ENCODE assay signal across 10 mouse cellular contexts in the genomic region with DNA sequence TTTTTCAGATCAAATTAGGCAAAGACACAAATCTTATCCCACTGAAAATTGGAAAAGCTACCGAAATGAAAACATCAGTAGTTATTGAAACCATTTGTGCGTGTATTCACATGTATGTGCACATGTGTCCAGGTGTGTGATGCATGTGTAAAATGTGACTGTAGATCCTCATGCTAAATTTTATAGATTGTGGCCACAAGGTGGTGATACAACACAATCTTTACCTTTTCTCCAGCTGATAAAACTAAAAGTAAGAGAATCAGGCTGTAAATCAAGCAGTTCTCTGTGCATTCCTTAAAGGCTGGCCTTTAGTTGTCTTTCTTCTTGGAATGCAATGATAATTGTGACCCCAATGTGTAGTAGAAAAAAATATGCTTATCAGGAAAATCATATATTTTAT. TPM values are rescaled to one million over a fixed set of nuclear protein-coding genes. Genes with fewer than 3 reads are reported as not detected.
DNase-seq lines count a peak whose midpoint lies in the region; TF ChIP-seq lines count a peak whose summit lies in the region.
"Had no signal": no experiment of that assay in that cellular context is flagged by ENCODE, and none has a peak within 500 bp of the region (broad histone marks: within the 10 kb centered on the region; RNA-seq: fewer than 3 reads in every experiment).

No protein-coding gene starts in this region.

- no peak overlapping the region for H3K4me3 ChIP-seq in gastrocnemius, adult 2 months
- H3K4me3 ChIP-seq in lung, adult 2 months (replicated peaks; ENCODE audit: extremely low read depth, low read depth, low read length): no peak overlapping the region
- H3K4me3 ChIP-seq: heart, embryonic 15.5 days; megakaryocyte, embryonic 14.5 days had no signal

- intact Hi-C loops in gastrocnemius, adult 2 months (cut with DNase I): loop anchor here (1.0 to 10.0 kb wide), 4 partner anchors 61 to 689 kb away; no protein-coding TSS in a partner anchor

- peak; percentile 70 for TF ChIP-seq CTCF in gastrocnemius, adult 2 months (IDR thresholded peaks at IDR 0.05)
- peak; percentile 8; the same call in 1 of the 2 replicates for TF ChIP-seq CTCF in lung, adult 2 months (IDR thresholded peaks at IDR 0.05; ENCODE audit: insufficient read depth, low read length)

- 43% methylated on average over 2 of the region's 2 CpGs for WGBS in lung, adult 2 months

- no peak overlapping the region for H3K27ac ChIP-seq in gastrocnemius, adult 2 months
- H3K27ac ChIP-seq: heart, embryonic 15.5 days had no signal

- DNase-seq in gastrocnemius, adult 2 months: no peak
- DNase-seq in gastrocnemius, postnatal 10 days: no peak
- no peak for DNase-seq in lung, adult 2 months
- no peak for DNase-seq in lung, postnatal 4 days
- DNase-seq in embryo, embryonic 10 days (ENCODE audit: low spot score): peak; percentile 66
- peak; percentile 15 for DNase-seq in retina, adult 2 months (ENCODE audit: low read depth, low spot score)
- no peak for DNase-seq in B cell, adult 2 months
- DNase-seq in spleen, postnatal 4 days (ENCODE audit: low spot score in 2 of 2): no peak

- no peaks in the 10 kb centered on the region for H3K4me1 ChIP-seq in lung, adult 2 months (ENCODE audit: control insufficient read depth, insufficient read depth, low read length)
- H3K4me1 ChIP-seq: heart, embryonic 15.5 days; megakaryocyte, embryonic 14.5 days had no signal

- no peak for TF ChIP-seq POLR2A in lung, adult 2 months (IDR thresholded peaks at IDR 0.05; ENCODE audit: borderline replicate concordance, extremely low read depth, low read depth, low read length)

RNA-seq across cellular contexts. Expression of a gene that starts 34.0 kb away (rescaled TPM):
- total RNA-seq in gastrocnemius, adult 2 months (2021): not detected
- total RNA-seq in gastrocnemius, postnatal 10 days (2021): not detected
- not detected in 2 replicates for polyA plus RNA-seq in lung, adult 2 months (2012; rRNA removed)
- polyA plus RNA-seq: heart, embryonic 15.5 days had no signal

Comparison
In these comparisons a context has a peak if more than half of its experiments do, and no peak if none do; other contexts are left out.
1. DNase-seq: peak in embryo, embryonic 10 days (single experiment) and retina, adult 2 months (single experiment); none in gastrocnemius, adult 2 months (single experiment), gastrocnemius, postnatal 10 days (single experiment), lung, adult 2 months (single experiment), lung, postnatal 4 days (0 of 2), B cell, adult 2 months (0 of 2) and spleen, postnatal 4 days (0 of 2).